Comparison of ENCODE assay signal across 12 mouse cellular contexts in genomic region chr13:72497036-72497435, GRCm38 (mm10).
"Had no signal": no experiment of that assay in that cellular context is flagged by ENCODE, and none has a peak within 500 bp of the region (broad histone marks: within the 10 kb centered on the region; RNA-seq: fewer than 3 reads in every experiment).

No protein-coding gene starts in this region.

- H3K9me3 ChIP-seq: kidney, embryonic 15.5 days; limb, embryonic 13.5 days; neural tube, embryonic 15.5 days had no signal

- H3K4me2 ChIP-seq: kidney, embryonic 15.5 days; limb, embryonic 13.5 days; neural tube, embryonic 15.5 days had no signal

- H3K9ac ChIP-seq: kidney, embryonic 15.5 days; limb, embryonic 13.5 days; liver, embryonic 14.5 days; neural tube, embryonic 15.5 days had no signal

- DNase-seq: kidney, adult 2 months; kidney, postnatal 14 days; left cerebral cortex, postnatal 4 days; lung, adult 18-20 months; right cerebral cortex, adult 18-20 months; right cerebral cortex, postnatal 25 days; thymus, postnatal 36 days had no signal

- H3K4me1 ChIP-seq: limb, embryonic 13.5 days had no signal

- H3K4me3 ChIP-seq: kidney, embryonic 15.5 days; limb, embryonic 13.5 days; myocyte; neural tube, embryonic 15.5 days had no signal

- H3K27ac ChIP-seq: kidney, embryonic 15.5 days; limb, embryonic 13.5 days; liver, embryonic 14.5 days; neural tube, embryonic 15.5 days had no signal

- H3K36me3 ChIP-seq: kidney, embryonic 15.5 days; limb, embryonic 13.5 days; neural tube, embryonic 15.5 days had no signal

- H3K27me3 ChIP-seq: neural tube, embryonic 15.5 days had no signal
